Mouse (Mus musculus) adrenal gland, adult 10 weeks (tissue): ENCODE results near the gene Col4a1. TPM values are rescaled to one million over a fixed set of nuclear protein-coding genes. Genes with fewer than 3 reads are reported as not detected.

ENCODE experiments used
- polyA plus RNA-seq: library from polyadenylated mRNA; stranded (reverse); fragments of 350-450 nt; fragmentation: Illumina TruSeq; extraction: RNeasy Lipid Tissue Mini Kit (QIAGEN cat#74804); gene quantifications from one replicate; pipeline ENCODE4 v1.2.3, GENCODE M21; 2014; ENCODE audit warnings: low read depth, low replicate concordance

Gene Col4a1
- 94.4 TPM for polyA plus RNA-seq

GRCm38 (mm10) chr8:11312349-11313175, at the start of gene Col4a1, which contains the start of gene Col4a2:
Gene Col4a1, minus strand, starts transcription at chr8:11312826.
Gene Col4a2, plus strand, starts transcription at chr8:11312805.

Other genes with a start within 250 kb of the Col4a1 start
- gene Col4a2, start within 50 bp of the Col4a1 start, polyA plus RNA-seq: 5.7 TPM
- gene Rab20, start 165.9 kb upstream of the Col4a1 start, polyA plus RNA-seq: 2.2 TPM
- 14.6 TPM for gene Naxd, start 184.7 kb upstream of the Col4a1 start, polyA plus RNA-seq
- 8.8 TPM for gene Cars2, start 238.0 kb upstream of the Col4a1 start, polyA plus RNA-seq
- gene Ing1, start 242.7 kb upstream of the Col4a1 start, polyA plus RNA-seq: 40.2 TPM